Mouse (Mus musculus): Measurements from ENCODE around the gene Pdcd5. TPM values are rescaled to one million over a fixed set of nuclear protein-coding genes. Genes with fewer than 3 reads are reported as not detected.
A peak's percentile ranks its signal among the peaks of the same experiment; 100 is the strongest.

Gene Pdcd5
- polyA plus RNA-seq, 1 experiment: 50.1 TPM

GRCm38 (mm10) chr7:35686756-35687155 is 39.4 kb upstream of the Pdcd5 start:
- Histone ChIP-seq H3K4me3 (ENCODE audit: control insufficient read depth, insufficient read depth, low read length) (no peak overlapping the region), H3K27ac (ENCODE audit: control insufficient read depth, insufficient read depth, low read length) (no peak overlapping the region), H3K27me3 (ENCODE audit: control insufficient read depth, insufficient read depth, low read length) (no peaks in the 10 kb centered on the region), H3K4me1 (replicated peaks; ENCODE audit: control insufficient read depth, insufficient read depth, low read length) (no peaks in the 10 kb centered on the region), H3K36me3 (ENCODE audit: control insufficient read depth, insufficient read depth, low read length) (peaks cover 13% of the 10 kb centered on the region)
- WGBS: 52% methylated on average over 13 of the region's 13 CpGs
- peak; percentile 82; the same call in 1 of the 2 replicates for TF ChIP-seq CTCF (IDR thresholded peaks at IDR 0.05; ENCODE audit: borderline replicate concordance, control insufficient read depth, extremely low read depth, insufficient read depth, low read length, poor library complexity)
- no peak for TF ChIP-seq POLR2A (IDR thresholded peaks at IDR 0.05; ENCODE audit: control insufficient read depth, extremely low read depth, insufficient read depth, low read length, poor library complexity)
- peak; percentile 52 for DNase-seq

GRCm38 (mm10) chr7:35686216-35686615 is 38.9 kb upstream of the Pdcd5 start:
- Histone ChIP-seq H3K4me3 (ENCODE audit: control insufficient read depth, insufficient read depth, low read length) (no peak overlapping the region), H3K27me3 (ENCODE audit: control insufficient read depth, insufficient read depth, low read length) (no peaks in the 10 kb centered on the region), H3K4me1 (replicated peaks; ENCODE audit: control insufficient read depth, insufficient read depth, low read length) (no peaks in the 10 kb centered on the region), H3K27ac (ENCODE audit: control insufficient read depth, insufficient read depth, low read length) (no peak overlapping the region), H3K36me3 (ENCODE audit: control insufficient read depth, insufficient read depth, low read length) (peaks cover 13% of the 10 kb centered on the region)
- no peak for DNase-seq
- TF ChIP-seq CTCF (IDR thresholded peaks at IDR 0.05; ENCODE audit: borderline replicate concordance, control insufficient read depth, extremely low read depth, insufficient read depth, low read length, poor library complexity) (no peak), POLR2A (IDR thresholded peaks at IDR 0.05; ENCODE audit: control insufficient read depth, extremely low read depth, insufficient read depth, low read length, poor library complexity) (no peak)
- WGBS: 84% methylated on average over 11 of the region's 11 CpGs

GRCm38 (mm10) chr7:35683409-35684122 is 36.2 kb upstream of the Pdcd5 start:
- Histone ChIP-seq H3K27ac (ENCODE audit: control insufficient read depth, insufficient read depth, low read length) (no peak overlapping the region), H3K27me3 (ENCODE audit: control insufficient read depth, insufficient read depth, low read length) (no peaks in the 10 kb centered on the region), H3K4me1 (replicated peaks; ENCODE audit: control insufficient read depth, insufficient read depth, low read length) (no peaks in the 10 kb centered on the region), H3K36me3 (ENCODE audit: control insufficient read depth, insufficient read depth, low read length) (no peaks in the 10 kb centered on the region), H3K4me3 (ENCODE audit: control insufficient read depth, insufficient read depth, low read length) (no peak overlapping the region)
- DNase-seq: no peak
- TF ChIP-seq POLR2A (IDR thresholded peaks at IDR 0.05; ENCODE audit: control insufficient read depth, extremely low read depth, insufficient read depth, low read length, poor library complexity) (no peak), CTCF (IDR thresholded peaks at IDR 0.05; ENCODE audit: borderline replicate concordance, control insufficient read depth, extremely low read depth, insufficient read depth, low read length, poor library complexity) (no peak)
- 91% methylated on average over 6 of the region's 6 CpGs for WGBS

- Histone ChIP-seq H3K36me3 (ENCODE audit: control insufficient read depth, insufficient read depth, low read length) (no peaks in the 10 kb centered on the region), H3K27ac (ENCODE audit: control insufficient read depth, insufficient read depth, low read length) (no peak overlapping the region), H3K4me3 (ENCODE audit: control insufficient read depth, insufficient read depth, low read length) (no peak overlapping the region), H3K4me1 (replicated peaks; ENCODE audit: control insufficient read depth, insufficient read depth, low read length) (no peaks in the 10 kb centered on the region), H3K27me3 (ENCODE audit: control insufficient read depth, insufficient read depth, low read length) (no peaks in the 10 kb centered on the region)
- 88% methylated on average over 3 of the region's 3 CpGs for WGBS
- peak; percentile 15 for DNase-seq
- no peak for TF ChIP-seq POLR2A (IDR thresholded peaks at IDR 0.05; ENCODE audit: control insufficient read depth, extremely low read depth, insufficient read depth, low read length, poor library complexity)
- no peak for TF ChIP-seq CTCF (IDR thresholded peaks at IDR 0.05; ENCODE audit: borderline replicate concordance, control insufficient read depth, extremely low read depth, insufficient read depth, low read length, poor library complexity)
Observed at GRCm38 (mm10) chr7:35681559-35681958, 34.2 kb upstream of the Pdcd5 start.

GRCm38 (mm10) chr7:35678976-35679375 is 31.7 kb upstream of the Pdcd5 start:
- TF ChIP-seq CTCF (IDR thresholded peaks at IDR 0.05; ENCODE audit: borderline replicate concordance, control insufficient read depth, extremely low read depth, insufficient read depth, low read length, poor library complexity) (no peak), POLR2A (IDR thresholded peaks at IDR 0.05; ENCODE audit: control insufficient read depth, extremely low read depth, insufficient read depth, low read length, poor library complexity) (no peak)
- Histone ChIP-seq H3K27ac (ENCODE audit: control insufficient read depth, insufficient read depth, low read length) (no peak overlapping the region), H3K27me3 (ENCODE audit: control insufficient read depth, insufficient read depth, low read length) (no peaks in the 10 kb centered on the region), H3K4me1 (replicated peaks; ENCODE audit: control insufficient read depth, insufficient read depth, low read length) (no peaks in the 10 kb centered on the region), H3K4me3 (ENCODE audit: control insufficient read depth, insufficient read depth, low read length) (no peak overlapping the region), H3K36me3 (ENCODE audit: control insufficient read depth, insufficient read depth, low read length) (no peaks in the 10 kb centered on the region)
- no peak for DNase-seq
- 88% methylated on average over 4 of the region's 4 CpGs for WGBS

GRCm38 (mm10) chr7:35668066-35669041 is 21.0 kb upstream of the Pdcd5 start:
- H3K27ac ChIP-seq (ENCODE audit: control insufficient read depth, insufficient read depth, low read length): no peak overlapping the region
- no peaks in the 10 kb centered on the region for H3K36me3 ChIP-seq (ENCODE audit: control insufficient read depth, insufficient read depth, low read length)
- DNase-seq: no peak
- TF ChIP-seq POLR2A (IDR thresholded peaks at IDR 0.05; ENCODE audit: control insufficient read depth, extremely low read depth, insufficient read depth, low read length, poor library complexity) (no peak), CTCF (IDR thresholded peaks at IDR 0.05; ENCODE audit: borderline replicate concordance, control insufficient read depth, extremely low read depth, insufficient read depth, low read length, poor library complexity) (no peak)
- no peak overlapping the region for H3K4me3 ChIP-seq (ENCODE audit: control insufficient read depth, insufficient read depth, low read length)
- no peaks in the 10 kb centered on the region for H3K27me3 ChIP-seq (ENCODE audit: control insufficient read depth, insufficient read depth, low read length)
- peaks cover 2% of the 10 kb centered on the region; the same call in 1 of the 2 replicates for H3K4me1 ChIP-seq (replicated peaks; ENCODE audit: control insufficient read depth, insufficient read depth, low read length)
- WGBS: 88% methylated on average over 18 of the region's 18 CpGs

Data from thymus, adult 2 months (tissue).